Mouse (Mus musculus): ENCODE results near the gene BB287469. TPM values are rescaled to one million over a fixed set of nuclear protein-coding genes. Genes with fewer than 3 reads are reported as not detected.

Gene BB287469
- not detected in 2 replicates for polyA plus RNA-seq (2015; fragmentation: Nextera tagmentation; extraction: Ambion mirVana)

GRCm38 (mm10) chr12:87816277-87816676, at the start of gene BB287469:
Gene BB287469 (plus strand): TSS chr12:87816577.

GRCm38 (mm10) chr12:87775655-87776054, 40.7 kb upstream of the BB287469 start, which contains the start of gene Gm21319:
Gene Gm21319 (minus strand): TSS chr12:87775755.

DNA sequence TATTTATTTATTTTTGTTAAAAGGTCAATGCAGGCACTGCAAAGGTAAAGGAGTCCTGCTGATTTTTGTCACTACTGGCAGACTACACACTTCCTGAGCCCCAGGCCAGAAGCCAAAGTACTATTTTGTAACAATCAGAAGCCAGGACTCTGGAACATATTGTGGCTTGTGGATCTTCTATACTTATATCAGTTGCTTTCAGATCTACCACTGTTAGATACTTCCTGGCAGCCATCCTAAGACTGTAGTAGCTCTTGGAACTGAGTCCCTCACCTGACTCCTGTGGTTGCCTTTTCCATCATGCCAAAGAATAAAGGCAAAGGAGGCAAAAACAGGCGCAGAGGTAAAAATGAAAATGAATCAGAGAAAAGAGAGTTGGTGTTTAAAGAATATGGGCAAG, 21.2 kb upstream of the BB287469 start, which contains the start of gene Gm21936:
TSS of gene Gm21936 (plus strand) at position 301 of the 400 bp plus-strand sequence.

DNA sequence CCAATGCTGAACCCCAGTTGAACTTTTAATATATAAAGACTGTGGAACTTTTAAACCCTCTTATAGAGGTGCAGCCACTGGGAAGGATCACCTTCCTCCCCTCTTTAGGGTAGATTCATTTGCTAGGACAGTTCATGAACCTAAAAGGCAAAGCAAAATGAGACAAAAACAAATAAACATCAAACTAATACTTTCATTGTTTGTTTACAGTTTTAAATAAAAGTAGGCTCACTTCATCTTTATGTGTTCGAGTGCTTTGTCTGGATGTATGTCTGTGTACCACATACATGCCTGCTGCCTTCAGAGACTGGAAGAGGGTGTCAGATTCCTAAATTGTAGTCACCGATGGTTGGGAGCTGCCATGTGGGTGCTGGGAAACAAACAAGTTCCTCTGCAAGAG, 25.9 kb downstream of the BB287469 start, which contains the start of gene Gm2001:
TSS of gene Gm2001 (minus strand) at position 101 of the 400 bp plus-strand sequence.

Other genes with a start within 250 kb of the BB287469 start
- gene Oog1, start 213.9 kb upstream of the BB287469 start, polyA plus RNA-seq (2015; fragmentation: Nextera tagmentation; extraction: Ambion mirVana) = 0.22 and 0.33 TPM in 2 replicates
- not detected in 2 replicates for gene Gm4027, start 197.7 kb upstream of the BB287469 start, polyA plus RNA-seq (2015; fragmentation: Nextera tagmentation; extraction: Ambion mirVana)
- gene Gm16381, start 172.0 kb upstream of the BB287469 start, polyA plus RNA-seq (2015; fragmentation: Nextera tagmentation; extraction: Ambion mirVana) = not detected in 2 replicates
- not detected in 2 replicates for gene Gm21319, start 40.8 kb upstream of the BB287469 start, polyA plus RNA-seq (2015; fragmentation: Nextera tagmentation; extraction: Ambion mirVana)
- gene Gm21936, start 21.1 kb upstream of the BB287469 start, polyA plus RNA-seq (2015; fragmentation: Nextera tagmentation; extraction: Ambion mirVana) = not detected in 2 replicates
- not detected in 2 replicates for gene Gm2001, start 25.8 kb downstream of the BB287469 start, polyA plus RNA-seq (2015; fragmentation: Nextera tagmentation; extraction: Ambion mirVana)
- gene Gm2016, start 57.5 kb downstream of the BB287469 start, polyA plus RNA-seq (2015; fragmentation: Nextera tagmentation; extraction: Ambion mirVana) = not detected in 2 replicates
- gene Gm2022, start 78.8 kb downstream of the BB287469 start, polyA plus RNA-seq (2015; fragmentation: Nextera tagmentation; extraction: Ambion mirVana) = not detected in 2 replicates
- gene Gm2035, start 103.3 kb downstream of the BB287469 start, polyA plus RNA-seq (2015; fragmentation: Nextera tagmentation; extraction: Ambion mirVana) = not detected in 2 replicates
- gene Gm2042, start 137.5 kb downstream of the BB287469 start, polyA plus RNA-seq (2015; fragmentation: Nextera tagmentation; extraction: Ambion mirVana) = not detected in 2 replicates
- gene Gm2075, start 195.3 kb downstream of the BB287469 start, polyA plus RNA-seq (2015; fragmentation: Nextera tagmentation; extraction: Ambion mirVana) = not detected in 2 replicates
- gene Gm6803, start 202.2 kb downstream of the BB287469 start, polyA plus RNA-seq (2015; fragmentation: Nextera tagmentation; extraction: Ambion mirVana) = not detected in 2 replicates
- not detected in 2 replicates for gene Gm2056, start 210.4 kb downstream of the BB287469 start, polyA plus RNA-seq (2015; fragmentation: Nextera tagmentation; extraction: Ambion mirVana)